Mouse (Mus musculus) midbrain, embryonic 16.5 days (tissue): ENCODE data around the gene Thsd7b. TPM values are rescaled to one million over a fixed set of nuclear protein-coding genes. Genes with fewer than 3 reads are reported as not detected.
"Not testable (repeated sequence)": the region's sequence is repeated elsewhere in the genome, so short reads cannot be mapped to it uniquely, and the experiment has no call there.

Experiments
- ATAC-seq: fragments of 200-750 bp; cut with Nextera tagmentation; 2 replicates; pipeline ENCODE4 v1.8.0; 2017; ENCODE audit warnings: moderate TSS enrichment
- H3K27ac ChIP-seq: fragments of 300-500 bp; sonication (generic); 2 replicates; pipeline ENCODE4 v1.5.1; 2014; ENCODE audit warnings: mild to moderate bottlenecking, low read length, mixed read lengths
- H3K27me3 ChIP-seq: fragments of 300-500 bp; sonication (generic); 2 replicates; pipeline ENCODE4 v1.6.1; 2014; ENCODE audit warnings: low read depth, low read length, mixed read lengths; ENCODE audit not compliant: control insufficient read depth, insufficient read depth
- H3K36me3 ChIP-seq: fragments of 300-500 bp; sonication (generic); 2 replicates; pipeline ENCODE4 v1.6.1; 2014; ENCODE audit warnings: mild to moderate bottlenecking, low read length, moderate library complexity, mixed read lengths; ENCODE audit not compliant: control insufficient read depth, insufficient read depth
- H3K4me1 ChIP-seq: fragments of 300-500 bp; sonication (generic); 2 replicates; pipeline ENCODE4 v1.6.1; 2014; ENCODE audit warnings: mild to moderate bottlenecking, low read length, mixed read lengths; ENCODE audit not compliant: control insufficient read depth, insufficient read depth
- H3K4me2 ChIP-seq: fragments of 300-500 bp; sonication (generic); 2 replicates; pipeline ENCODE4 v1.6.1; 2014; ENCODE audit warnings: mild to moderate bottlenecking, low read length, mixed read lengths
- H3K4me3 ChIP-seq: fragments of 300-500 bp; sonication (generic); 2 replicates; pipeline ENCODE4 v1.5.1; 2014; ENCODE audit warnings: low read depth, mild to moderate bottlenecking, low read length, moderate library complexity, mixed read lengths
- H3K9ac ChIP-seq: fragments of 300-500 bp; sonication (generic); 2 replicates; pipeline ENCODE4 v1.6.1; 2014; ENCODE audit warnings: low read depth, low read length, mixed read lengths
- H3K9me3 ChIP-seq: fragments of 300-500 bp; sonication (generic); replicated peaks from 2 replicates; pipeline ENCODE4 v1.6.1; 2014; ENCODE audit warnings: mild to moderate bottlenecking, low read length, mixed read lengths; ENCODE audit not compliant: control insufficient read depth, poor library complexity, severe bottlenecking
- WGBS: fragments of 180-500 bp; shearing (Covaris S2); extraction: QIAGEN DNeasy Blood & Tissue Kit; methylation state at CpG from one replicate; pipeline ENCODE4 v1.1.7; 2014; 5-methylcytosine and 5-hydroxymethylcytosine counted together
- polyA plus RNA-seq: library from polyadenylated mRNA; unstranded; fragments of >200 nt; fragmentation: Nextera tagmentation; extraction: Ambion mirVana; gene quantifications from 2 replicates; pipeline ENCODE4 v1.2.1, GENCODE M21; 2015

The Thsd7b gene
- polyA plus RNA-seq, 1 experiment from 2014 or later = 15.8 TPM

DNA sequence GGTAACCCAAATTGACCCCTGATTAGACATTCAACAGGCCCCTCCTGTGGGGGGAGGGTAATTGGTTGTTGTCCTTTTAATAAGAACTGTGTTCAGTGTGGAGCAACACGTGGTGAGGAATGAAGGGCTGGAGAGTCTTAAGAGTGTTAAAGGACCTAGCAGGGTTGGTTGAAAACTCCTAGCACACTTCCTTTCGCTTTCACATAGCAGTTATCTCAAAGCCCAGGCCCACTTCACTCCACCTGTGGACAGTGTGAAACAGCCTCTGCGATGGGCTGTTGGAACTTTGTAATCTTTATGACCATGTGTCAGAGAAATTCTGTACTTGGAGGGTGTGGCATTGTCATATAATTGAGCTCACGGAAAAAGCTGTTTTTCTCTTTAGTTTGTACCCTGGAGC lies 683.5 kb downstream of the Thsd7b start:
- no peaks in the 10 kb centered on the region for H3K9me3 ChIP-seq
- H3K4me3 ChIP-seq = no peak overlapping the region
- WGBS = 61% methylated on average over 4 of the region's 4 CpGs
- no peaks in the 10 kb centered on the region for H3K36me3 ChIP-seq
- peaks cover 5% of the 10 kb centered on the region for H3K4me1 ChIP-seq
- H3K27ac ChIP-seq = no peak overlapping the region
- no peaks in the 10 kb centered on the region for H3K27me3 ChIP-seq
- no peak overlapping the region for H3K4me2 ChIP-seq
- ATAC-seq = no peak
- no peak overlapping the region for H3K9ac ChIP-seq

DNA sequence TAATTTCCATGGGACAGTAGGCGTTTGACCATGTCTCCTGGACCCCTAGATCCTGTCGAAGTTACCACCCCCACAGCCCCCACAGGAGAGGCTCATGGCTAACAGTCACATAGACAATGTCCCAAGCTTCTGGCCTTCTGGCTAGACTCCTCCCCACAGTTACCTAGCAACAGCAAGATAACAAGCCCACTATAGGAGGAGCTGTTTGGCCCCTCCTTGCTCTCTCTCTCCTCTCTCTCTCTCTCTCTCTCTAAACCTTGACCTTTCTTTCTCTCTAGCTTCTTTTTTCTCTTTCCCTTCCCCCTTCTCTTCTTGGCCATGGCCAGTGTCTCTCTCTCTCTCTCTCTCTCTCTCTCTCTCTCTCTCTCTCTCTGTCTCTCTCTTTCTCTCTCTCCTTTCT lies 686.2 kb downstream of the Thsd7b start:
- not testable (repeated sequence) for H3K9me3 ChIP-seq, H3K4me1 ChIP-seq, H3K9ac ChIP-seq, H3K4me2 ChIP-seq, H3K36me3 ChIP-seq, H3K27ac ChIP-seq, H3K27me3 ChIP-seq, H3K4me3 ChIP-seq, ATAC-seq
- WGBS = 47% methylated on average over 2 of the region's 2 CpGs

DNA sequence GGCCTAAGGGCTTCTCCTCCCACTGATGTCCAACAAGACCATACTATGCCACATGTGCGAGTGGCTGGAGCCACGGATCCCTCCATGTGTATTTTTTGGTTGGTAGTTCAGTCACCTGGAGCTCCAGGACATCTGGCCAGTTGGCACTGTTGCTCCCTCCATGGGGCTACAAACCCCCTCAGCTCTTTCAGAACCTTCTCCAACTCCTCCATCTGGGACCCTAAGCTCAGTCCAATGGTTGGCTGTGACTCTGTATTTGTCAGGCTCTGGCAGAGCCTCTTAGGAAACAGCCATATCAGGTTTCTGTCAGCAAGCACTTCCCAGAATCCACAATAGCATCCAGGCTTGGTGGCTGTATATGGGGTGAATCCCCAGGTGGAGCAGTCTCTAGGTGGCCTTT lies 690.1 kb downstream of the Thsd7b start:
- no peak for ATAC-seq
- Histone ChIP-seq H3K27ac (no peak overlapping the region), H3K27me3 (no peaks in the 10 kb centered on the region), H3K4me3 (no peak overlapping the region), H3K36me3 (no peaks in the 10 kb centered on the region), H3K9me3 (no peaks in the 10 kb centered on the region), H3K4me2 (no peak overlapping the region), H3K4me1 (no peaks in the 10 kb centered on the region), H3K9ac (no peak overlapping the region)
- WGBS = 95% methylated on average over 2 of the region's 2 CpGs

DNA sequence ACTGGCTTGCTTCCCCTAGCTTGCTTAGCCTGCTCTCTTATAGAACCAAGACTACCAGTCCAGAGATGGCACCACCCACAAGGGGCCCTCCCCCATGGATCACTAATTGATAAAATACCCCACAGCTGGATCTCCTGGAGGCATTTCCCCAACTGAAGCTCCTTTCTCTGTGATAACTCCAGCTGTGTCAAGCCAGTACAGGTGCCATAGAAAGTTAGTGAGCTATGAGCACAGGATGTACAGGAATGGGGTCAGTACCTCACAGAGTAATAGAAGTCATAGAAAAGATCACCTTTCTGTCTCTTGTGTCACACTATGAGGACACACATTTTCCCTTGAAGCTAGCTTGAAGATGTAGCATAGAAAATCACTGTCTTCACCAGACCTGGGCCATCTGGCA lies 716.1 kb downstream of the Thsd7b start:
- H3K4me1 ChIP-seq, H3K27ac ChIP-seq, H3K9ac ChIP-seq, H3K36me3 ChIP-seq, H3K27me3 ChIP-seq, H3K4me3 ChIP-seq, ATAC-seq, H3K9me3 ChIP-seq, H3K4me2 ChIP-seq: not testable (repeated sequence)

DNA sequence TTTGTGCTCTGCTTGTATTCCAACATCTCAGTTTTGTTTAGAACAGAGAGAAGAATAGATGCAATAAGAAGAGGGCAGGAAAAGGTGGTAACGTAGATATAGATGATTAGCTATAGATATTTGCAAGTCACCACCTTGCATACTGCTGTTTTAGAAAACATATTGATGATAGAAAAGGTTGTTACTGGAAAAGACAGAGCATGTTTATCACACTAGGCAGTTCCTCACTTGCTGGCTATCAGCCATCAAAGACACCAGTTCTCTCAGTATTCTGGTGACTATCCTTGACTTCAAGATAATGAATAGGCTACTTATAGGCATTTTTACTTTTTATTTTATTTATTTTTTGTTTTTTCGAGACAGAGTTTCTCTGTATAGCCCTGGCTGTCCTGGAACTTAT lies 717.7 kb downstream of the Thsd7b start:
- H3K27ac ChIP-seq = no peak overlapping the region
- H3K4me3 ChIP-seq = no peak overlapping the region
- ATAC-seq = no peak
- H3K9me3 ChIP-seq = no peaks in the 10 kb centered on the region
- no peaks in the 10 kb centered on the region for H3K36me3 ChIP-seq
- H3K27me3 ChIP-seq = no peaks in the 10 kb centered on the region
- H3K4me2 ChIP-seq = no peak overlapping the region
- 73% methylated on average over 2 of the region's 2 CpGs for WGBS
- no peak overlapping the region for H3K9ac ChIP-seq
- no peaks in the 10 kb centered on the region for H3K4me1 ChIP-seq

DNA sequence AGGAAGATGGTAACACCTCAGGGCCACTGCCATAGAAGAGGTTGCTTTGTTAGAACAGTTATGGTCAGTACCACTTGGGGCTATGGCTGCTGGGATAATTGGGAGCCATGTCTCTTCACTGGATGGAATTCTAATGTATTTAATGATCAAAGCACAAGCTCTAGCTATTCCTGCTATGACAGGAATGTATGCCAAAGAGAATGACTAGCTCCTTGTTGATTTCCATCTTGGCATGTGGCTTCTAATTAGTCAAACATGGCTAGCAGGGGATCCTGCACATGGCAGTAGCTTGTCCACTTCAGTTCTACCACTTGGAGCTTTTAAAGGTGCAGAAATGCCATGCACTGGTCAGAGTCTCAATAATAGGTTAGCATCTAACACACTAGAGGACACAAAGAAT lies 781.9 kb downstream of the Thsd7b start:
- H3K4me3 ChIP-seq = no peak overlapping the region
- no peaks in the 10 kb centered on the region for H3K4me1 ChIP-seq
- no peak for ATAC-seq
- H3K9me3 ChIP-seq = no peaks in the 10 kb centered on the region
- H3K27ac ChIP-seq = no peak overlapping the region
- H3K4me2 ChIP-seq = no peak overlapping the region
- H3K9ac ChIP-seq = no peak overlapping the region
- H3K36me3 ChIP-seq = no peaks in the 10 kb centered on the region
- no peaks in the 10 kb centered on the region for H3K27me3 ChIP-seq

DNA sequence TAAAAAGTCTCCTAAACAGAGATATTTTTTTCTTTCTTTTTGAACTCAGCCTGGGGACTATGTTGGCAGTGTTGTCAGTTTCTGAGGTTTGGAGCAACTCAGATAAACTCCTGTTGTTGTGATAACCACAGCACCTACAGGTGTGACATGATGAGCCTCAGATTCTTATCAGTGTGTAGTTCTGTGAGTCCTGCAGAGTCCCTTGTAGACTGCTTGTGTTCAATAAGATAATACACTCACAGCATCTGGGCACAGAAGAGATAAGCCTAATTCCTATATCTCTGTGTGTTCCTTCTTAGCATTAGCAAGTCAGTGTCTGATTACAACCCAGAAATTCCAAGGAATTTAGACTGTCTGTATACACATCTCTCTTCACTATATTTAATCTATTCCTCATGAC lies 789.0 kb downstream of the Thsd7b start:
- H3K36me3 ChIP-seq = no peaks in the 10 kb centered on the region
- no peak overlapping the region for H3K27ac ChIP-seq
- ATAC-seq = no peak
- H3K4me2 ChIP-seq = no peak overlapping the region
- 0 out of 2 replicates have a peak, but pooled peaks cover 3% of the 10 kb centered on the region for H3K9me3 ChIP-seq
- no peak overlapping the region for H3K4me3 ChIP-seq
- H3K27me3 ChIP-seq = no peaks in the 10 kb centered on the region
- no peak overlapping the region for H3K9ac ChIP-seq
- H3K4me1 ChIP-seq = no peaks in the 10 kb centered on the region

DNA sequence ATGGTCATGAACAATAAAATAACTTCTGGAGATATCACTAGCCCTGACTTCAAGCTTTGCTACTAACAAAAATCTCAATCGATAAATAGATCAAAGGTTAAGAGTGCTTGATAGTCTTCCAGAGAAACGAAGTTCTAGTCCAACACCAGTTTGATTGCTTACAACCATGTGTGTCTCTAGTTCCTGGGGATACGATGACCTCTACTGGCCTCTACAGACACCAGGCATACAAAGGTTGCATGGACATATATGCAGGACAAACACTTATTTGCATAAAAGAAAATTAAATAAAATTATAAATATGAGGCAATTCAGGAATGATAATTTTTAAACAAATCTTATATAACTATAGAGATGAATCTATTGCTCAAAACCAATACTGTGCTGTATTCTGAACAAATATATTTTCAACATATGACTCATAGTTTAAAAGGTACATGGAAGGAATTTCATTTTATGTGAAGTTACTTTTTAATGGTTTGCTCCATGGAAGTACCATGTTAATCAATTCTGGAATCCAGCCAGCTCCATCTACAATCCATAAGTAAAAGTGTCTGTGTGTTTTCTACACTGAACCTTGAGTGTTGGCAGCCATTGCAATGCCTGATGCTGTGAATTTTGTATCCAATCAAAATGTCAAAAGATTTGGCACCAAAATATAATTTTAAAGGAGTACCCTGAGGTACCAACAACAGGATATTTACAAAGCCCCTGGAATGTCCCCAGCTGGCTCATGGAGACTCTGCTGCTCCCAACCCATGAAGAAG lies 793.3 kb downstream of the Thsd7b start:
- no peak overlapping the region for H3K4me3 ChIP-seq
- H3K4me2 ChIP-seq = no peak overlapping the region
- H3K4me1 ChIP-seq = no peaks in the 10 kb centered on the region
- H3K9me3 ChIP-seq = 0 out of 2 replicates have a peak, but pooled peaks cover 3% of the 10 kb centered on the region
- ATAC-seq = no peak
- WGBS = 80% methylated on average over 3 of the region's 3 CpGs
- no peak overlapping the region for H3K27ac ChIP-seq
- H3K36me3 ChIP-seq = no peaks in the 10 kb centered on the region
- no peaks in the 10 kb centered on the region for H3K27me3 ChIP-seq
- H3K9ac ChIP-seq = no peak overlapping the region

DNA sequence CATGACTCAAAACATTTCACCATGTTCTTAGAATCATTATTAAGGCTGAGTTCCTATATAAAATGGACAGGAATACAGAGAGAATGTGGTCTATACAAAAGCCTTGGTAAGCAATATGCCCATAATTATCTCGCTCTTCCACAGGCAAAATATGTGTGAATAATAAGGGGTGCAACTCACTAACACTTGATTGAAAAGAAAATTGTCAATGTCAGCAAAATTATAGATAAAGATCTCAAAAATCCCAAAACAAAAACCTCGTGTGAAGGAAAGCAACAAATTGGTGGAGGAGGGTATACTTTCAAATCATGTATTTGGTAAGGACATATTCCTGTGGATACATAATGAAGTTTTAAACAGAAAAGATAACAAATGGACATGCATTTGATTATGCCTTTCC lies 810.7 kb downstream of the Thsd7b start:
- no peaks in the 10 kb centered on the region for H3K36me3 ChIP-seq
- H3K4me1 ChIP-seq = no peaks in the 10 kb centered on the region
- H3K4me3 ChIP-seq = no peak overlapping the region
- 84% methylated on average over 2 of the region's 2 CpGs for WGBS
- H3K4me2 ChIP-seq = no peak overlapping the region
- H3K27me3 ChIP-seq = no peaks in the 10 kb centered on the region
- H3K27ac ChIP-seq = no peak overlapping the region
- H3K9me3 ChIP-seq = no peaks in the 10 kb centered on the region
- ATAC-seq = no peak
- no peak overlapping the region for H3K9ac ChIP-seq
